Mouse (Mus musculus) erythroblast, embryonic 14.5 days (primary cell): Measurements from ENCODE around the gene Vps26b.

ENCODE experiments used
- GATA1 ChIP-seq: IDR thresholded peaks from 2 replicates; pipeline ENCODE4 v1.6.1; 2012; ENCODE audit warnings: low read length, inconsistent platforms, mixed read lengths
- TAL1 ChIP-seq: IDR thresholded peaks from 3 replicates; pipeline ENCODE4 v1.6.1; 2012; ENCODE audit warnings: low read length, inconsistent platforms, mixed read lengths

- no peak for TF ChIP-seq GATA1
- no peak for TF ChIP-seq TAL1
Measured at GRCm38 (mm10) chr9:27043892-27044291, 14.0 kb upstream of the Vps26b start.
